Mouse (Mus musculus) intestine, embryonic 16.5 days (tissue): ENCODE measurements around the gene Nf2. TPM values are rescaled to one million over a fixed set of nuclear protein-coding genes. Genes with fewer than 3 reads are reported as not detected.
A peak's percentile ranks its signal among the peaks of the same experiment; 100 is the strongest.

ENCODE experiments used
- ATAC-seq: fragments of 200-750 bp; cut with Nextera tagmentation; 2 replicates; pipeline ENCODE4 v1.8.0; 2017; ENCODE audit warnings: moderate TSS enrichment, moderate library complexity
- H3K27ac ChIP-seq: fragments of 300-500 bp; sonication (generic); 2 replicates; pipeline ENCODE4 v1.5.1; 2014; ENCODE audit warnings: mild to moderate bottlenecking, low read length
- H3K27me3 ChIP-seq: fragments of 300-500 bp; sonication (generic); replicated peaks from 2 replicates; pipeline ENCODE4 v1.6.1; 2014; ENCODE audit warnings: low read length, control low read depth, mixed read lengths; ENCODE audit not compliant: control insufficient read depth, insufficient read depth
- H3K36me3 ChIP-seq: fragments of 300-500 bp; sonication (generic); 2 replicates; pipeline ENCODE4 v1.6.1; 2014; ENCODE audit warnings: low read length, control low read depth; ENCODE audit not compliant: control insufficient read depth, insufficient read depth
- H3K4me1 ChIP-seq: fragments of 300-500 bp; sonication (generic); 2 replicates; pipeline ENCODE4 v1.6.1; 2014; ENCODE audit warnings: low read length, control low read depth, mixed read lengths; ENCODE audit not compliant: control insufficient read depth, insufficient read depth
- H3K4me2 ChIP-seq: fragments of 300-500 bp; sonication (generic); 2 replicates; pipeline ENCODE4 v1.6.1; 2014; ENCODE audit warnings: low read depth, low read length, control low read depth
- H3K4me3 ChIP-seq: fragments of 300-500 bp; sonication (generic); 2 replicates; pipeline ENCODE4 v1.5.1; 2014; ENCODE audit warnings: mild to moderate bottlenecking, low read length
- H3K9ac ChIP-seq: fragments of 300-500 bp; sonication (generic); 2 replicates; pipeline ENCODE4 v1.6.1; 2014; ENCODE audit warnings: low read depth, low read length
- H3K9me3 ChIP-seq: fragments of 300-500 bp; sonication (generic); 2 replicates; pipeline ENCODE4 v1.6.1; 2016; ENCODE audit warnings: low read length, control low read depth; ENCODE audit not compliant: control insufficient read depth
- WGBS: fragments of 180-500 bp; shearing (Covaris S2); extraction: QIAGEN DNeasy Blood & Tissue Kit; methylation state at CpG from one replicate; pipeline ENCODE4 v1.1.7; 2014; 5-methylcytosine and 5-hydroxymethylcytosine counted together
- polyA plus RNA-seq: library from polyadenylated mRNA; unstranded; fragments of >200 nt; fragmentation: Nextera tagmentation; extraction: Ambion mirVana; gene quantifications from 2 replicates; pipeline ENCODE4 v1.2.1, GENCODE M21; 2015

Nf2 gene
- polyA plus RNA-seq, 1 experiment from 2014 or later: 38.0 TPM

DNA sequence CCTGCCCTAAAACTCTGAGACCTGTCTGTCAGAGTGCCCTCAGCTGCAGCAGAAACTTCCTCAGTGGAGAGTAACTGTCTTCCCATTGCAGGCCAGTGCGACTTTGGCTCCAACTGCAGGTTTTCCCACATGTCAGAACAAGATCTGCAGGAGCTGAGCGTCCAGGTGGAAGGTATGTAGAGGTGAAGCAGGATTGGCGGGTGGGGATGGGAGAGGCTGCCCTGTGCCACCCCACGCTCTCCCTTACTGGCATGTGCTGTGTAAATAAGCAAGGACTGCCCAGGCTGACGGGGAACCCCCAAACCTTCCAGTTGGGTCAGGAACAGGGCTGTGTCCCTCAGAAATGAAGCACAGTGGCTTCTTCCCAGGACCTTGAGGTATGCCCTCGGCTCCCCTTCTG, 119.2 kb downstream of the Nf2 start:
- peak; percentile 59; the same call in 1 of the 2 replicates for ATAC-seq

DNA sequence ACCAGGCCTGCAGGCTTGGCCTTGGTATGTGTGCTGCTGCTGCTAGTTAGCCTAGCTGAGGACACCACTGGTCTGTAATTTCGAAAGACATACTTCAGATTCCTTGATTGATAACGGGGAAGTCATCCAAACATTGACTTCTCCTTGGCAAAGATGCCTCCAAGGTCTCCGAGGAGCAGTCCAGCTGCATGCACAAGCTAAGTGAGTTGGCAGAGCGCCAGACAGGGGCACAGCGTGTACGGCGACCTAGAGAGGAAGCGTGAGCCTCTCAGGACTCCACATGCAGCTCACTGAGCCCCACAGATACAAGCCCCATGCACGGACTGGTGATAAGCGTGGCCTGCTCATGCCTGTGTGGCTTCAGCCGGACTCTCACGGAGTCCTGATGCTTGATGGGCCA, 119.7 kb downstream of the Nf2 start:
- no peaks in the 10 kb centered on the region for H3K27me3 ChIP-seq
- no peak overlapping the region for H3K4me3 ChIP-seq
- peak; percentile 65 for ATAC-seq
- H3K4me1 ChIP-seq: peaks cover 9% of the 10 kb centered on the region; the same call in 1 of the 2 replicates
- H3K36me3 ChIP-seq: no peaks in the 10 kb centered on the region
- no peak overlapping the region for H3K9ac ChIP-seq
- no peaks in the 10 kb centered on the region for H3K9me3 ChIP-seq
- H3K27ac ChIP-seq: no peak overlapping the region
- WGBS: 41% methylated on average over 12 of the region's 12 CpGs
- H3K4me2 ChIP-seq: no peak overlapping the region

More for the DNA sequence above, 119.2 kb downstream of the Nf2 start:
- Histone ChIP-seq H3K27me3 (no peaks in the 10 kb centered on the region), H3K36me3 (no peaks in the 10 kb centered on the region), H3K4me2 (no peak overlapping the region), H3K9ac (no peak overlapping the region), H3K4me3 (no peak overlapping the region), H3K27ac (no peak overlapping the region), H3K9me3 (no peaks in the 10 kb centered on the region), H3K4me1 (peaks cover 9% of the 10 kb centered on the region; the same call in 1 of the 2 replicates)
- 60% methylated on average over 6 of the region's 6 CpGs for WGBS

GRCm38 (mm10) chr11:4721728-4722127, 127.6 kb downstream of the Nf2 start:
- H3K27me3 ChIP-seq: no peaks in the 10 kb centered on the region
- H3K9me3 ChIP-seq: no peaks in the 10 kb centered on the region
- H3K36me3 ChIP-seq: 0 out of 2 replicates have a peak, but pooled peaks cover 4% of the 10 kb centered on the region
- peaks cover 14% of the 10 kb centered on the region; the same call in 1 of the 2 replicates for H3K4me1 ChIP-seq
- no peak overlapping the region for H3K27ac ChIP-seq
- H3K4me2 ChIP-seq: no peak overlapping the region
- H3K4me3 ChIP-seq: no peak overlapping the region
- ATAC-seq: no peak
- no peak overlapping the region for H3K9ac ChIP-seq
- 67% methylated on average over 8 of the region's 8 CpGs for WGBS

DNA sequence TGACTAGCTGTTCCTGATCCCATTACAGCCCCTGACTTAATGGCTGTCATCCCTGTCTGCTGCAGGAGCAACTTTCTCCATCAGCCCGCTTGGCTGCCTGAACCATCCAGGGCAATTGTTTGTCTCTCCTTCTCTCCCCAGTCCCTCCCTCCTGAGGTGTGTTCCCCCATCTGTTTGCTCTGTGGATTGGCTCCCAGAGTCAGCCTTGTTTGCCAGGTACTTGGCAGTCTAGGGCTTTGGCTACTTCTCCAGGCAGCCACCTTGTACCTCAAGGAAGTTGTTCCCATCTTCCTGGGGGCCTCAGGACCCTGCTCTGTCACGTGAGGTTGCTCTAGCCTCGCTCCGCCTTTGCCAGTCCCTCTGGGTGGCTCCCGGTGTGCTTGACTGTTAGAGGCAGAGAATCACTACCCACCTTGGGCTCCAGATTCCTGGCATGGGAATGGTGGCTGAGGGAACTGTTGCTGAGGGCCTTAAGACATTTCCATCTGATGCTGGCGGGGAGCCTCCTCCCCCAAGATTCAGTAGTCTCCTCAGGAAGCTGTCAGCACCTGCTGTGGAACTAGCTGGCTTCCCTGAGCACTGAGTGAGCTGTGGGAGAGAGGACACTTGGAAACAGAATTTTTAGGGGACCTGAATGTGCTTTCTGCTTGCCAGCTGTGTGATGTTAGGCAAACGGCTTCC, 128.3 kb downstream of the Nf2 start:
- Histone ChIP-seq H3K4me2 (no peak overlapping the region), H3K9ac (no peak overlapping the region), H3K9me3 (no peaks in the 10 kb centered on the region), H3K4me1 (peaks cover 14% of the 10 kb centered on the region; the same call in 1 of the 2 replicates), H3K36me3 (0 out of 2 replicates have a peak, but pooled peaks cover 4% of the 10 kb centered on the region), H3K27me3 (no peaks in the 10 kb centered on the region), H3K4me3 (no peak overlapping the region), H3K27ac (no peak overlapping the region)
- WGBS: 41% methylated on average over 7 of the region's 7 CpGs
- no peak; the same call in 1 of the 2 replicates for ATAC-seq

DNA sequence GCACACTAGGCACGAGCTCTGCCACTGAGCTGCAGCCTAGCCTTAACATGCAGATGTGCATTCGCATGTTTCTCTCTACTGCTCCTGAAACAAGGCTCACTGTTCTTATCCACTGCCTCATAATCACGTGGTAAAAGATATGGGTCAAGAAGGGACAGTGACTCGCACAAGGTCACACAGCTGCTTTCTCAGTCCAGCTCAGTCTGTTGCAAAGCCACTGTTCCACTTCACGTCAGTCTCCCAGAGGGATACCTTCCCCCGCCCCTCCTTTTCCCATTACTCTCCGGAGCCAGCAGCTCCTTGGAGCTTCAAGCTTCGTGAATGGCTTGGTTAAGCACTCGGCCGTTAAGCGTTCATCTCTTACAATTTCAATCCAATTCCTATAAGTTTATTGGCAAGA, 128.9 kb downstream of the Nf2 start:
- Histone ChIP-seq H3K36me3 (0 out of 2 replicates have a peak, but pooled peaks cover 4% of the 10 kb centered on the region), H3K9ac (no peak overlapping the region), H3K4me1 (peaks cover 14% of the 10 kb centered on the region; the same call in 1 of the 2 replicates), H3K9me3 (no peaks in the 10 kb centered on the region), H3K27me3 (no peaks in the 10 kb centered on the region), H3K4me3 (no peak overlapping the region), H3K4me2 (no peak overlapping the region), H3K27ac (no peak overlapping the region)
- WGBS: 69% methylated on average over 11 of the region's 11 CpGs
- ATAC-seq: no peak

DNA sequence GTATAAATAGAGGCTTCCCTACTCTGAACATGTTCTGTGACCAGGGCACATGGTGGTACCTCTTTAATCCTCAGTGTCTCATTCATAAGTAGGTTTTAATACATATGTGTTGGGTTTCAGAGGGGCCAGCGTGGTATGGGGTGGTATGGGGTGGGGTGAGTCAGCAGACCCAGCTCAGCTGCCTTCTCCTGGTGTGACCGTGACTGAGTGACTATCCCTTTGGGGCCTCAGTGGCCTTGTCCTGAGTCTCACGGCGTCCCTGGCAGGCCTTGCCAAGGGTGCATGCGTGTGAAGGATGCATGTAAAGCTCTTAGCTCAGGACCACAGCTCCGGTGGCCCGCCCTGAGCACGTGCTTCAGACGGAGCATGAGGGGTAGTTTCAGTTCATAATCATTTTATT, 129.4 kb downstream of the Nf2 start:
- H3K27me3 ChIP-seq: no peaks in the 10 kb centered on the region
- H3K9me3 ChIP-seq: no peaks in the 10 kb centered on the region
- H3K4me3 ChIP-seq: no peak overlapping the region
- 90% methylated on average over 9 of the region's 9 CpGs for WGBS
- no peak overlapping the region for H3K27ac ChIP-seq
- ATAC-seq: no peak
- H3K36me3 ChIP-seq: 0 out of 2 replicates have a peak, but pooled peaks cover 4% of the 10 kb centered on the region
- no peak overlapping the region for H3K4me2 ChIP-seq
- H3K9ac ChIP-seq: no peak overlapping the region
- H3K4me1 ChIP-seq: peaks cover 14% of the 10 kb centered on the region; the same call in 1 of the 2 replicates

DNA sequence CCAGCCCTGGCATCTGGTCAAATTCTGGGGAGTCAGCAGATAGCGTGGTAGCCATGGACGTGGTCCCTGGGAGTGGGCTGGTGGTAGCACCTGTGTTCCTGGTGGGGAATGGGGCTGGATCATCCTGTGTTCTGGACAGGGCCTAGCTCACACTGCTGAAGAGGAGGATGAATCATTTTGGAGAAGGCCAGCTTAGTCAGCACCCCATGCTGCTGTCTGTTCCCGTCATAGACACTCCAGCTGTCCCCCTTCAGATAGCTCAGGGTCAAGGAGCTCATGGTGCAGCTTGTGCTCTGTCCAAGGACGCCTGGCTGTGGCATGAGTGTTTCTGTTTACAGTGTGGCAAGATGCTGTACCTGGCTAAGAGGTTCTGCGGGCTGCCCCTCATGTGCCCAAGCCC, 130.8 kb downstream of the Nf2 start:
- ATAC-seq: no peak
- 0 out of 2 replicates have a peak, but pooled peaks cover 4% of the 10 kb centered on the region for H3K36me3 ChIP-seq
- no peak overlapping the region for H3K27ac ChIP-seq
- 67% methylated on average over 5 of the region's 5 CpGs for WGBS
- H3K9ac ChIP-seq: no peak overlapping the region
- no peak overlapping the region for H3K4me2 ChIP-seq
- no peaks in the 10 kb centered on the region for H3K27me3 ChIP-seq
- H3K4me1 ChIP-seq: peaks cover 14% of the 10 kb centered on the region; the same call in 1 of the 2 replicates
- H3K4me3 ChIP-seq: no peak overlapping the region
- H3K9me3 ChIP-seq: no peaks in the 10 kb centered on the region

- H3K36me3 ChIP-seq: no peaks in the 10 kb centered on the region
- no peaks in the 10 kb centered on the region for H3K9me3 ChIP-seq
- H3K27me3 ChIP-seq: no peaks in the 10 kb centered on the region
- no peak overlapping the region for H3K4me3 ChIP-seq
- WGBS: 84% methylated on average over 5 of the region's 5 CpGs
- H3K4me2 ChIP-seq: no peak overlapping the region
- H3K4me1 ChIP-seq: peaks cover 6% of the 10 kb centered on the region; the same call in 1 of the 2 replicates
- H3K27ac ChIP-seq: no peak overlapping the region
- no peak overlapping the region for H3K9ac ChIP-seq
- no peak for ATAC-seq
Measured at GRCm38 (mm10) chr11:4716530-4717236, 132.7 kb downstream of the Nf2 start.
